Mouse (Mus musculus) kidney, adult 2 months (tissue): Measurements from ENCODE around the gene Ifitm1. TPM values are rescaled to one million over a fixed set of nuclear protein-coding genes. Genes with fewer than 3 reads are reported as not detected.

Experiments used
- DNase-seq: peaks from one replicate; pipeline ENCODE4 v3.0.0; 2021
- H3K27ac ChIP-seq: fragments of 200-500 bp; 2 replicates; pipeline ENCODE4 v1.5.1; 2012; ENCODE audit warnings: low read depth, low read length, control low read depth, inconsistent platforms; ENCODE audit not compliant: insufficient read depth
- H3K27me3 ChIP-seq: fragments of 200-500 bp; replicated peaks from 2 replicates; pipeline ENCODE4 v1.6.1; 2012; ENCODE audit warnings: mild to moderate bottlenecking, moderate library complexity, low read length, inconsistent platforms; ENCODE audit not compliant: control insufficient read depth, insufficient read depth
- H3K36me3 ChIP-seq: fragments of 200-500 bp; 2 replicates; pipeline ENCODE4 v1.6.1; 2012; ENCODE audit warnings: mild to moderate bottlenecking, moderate library complexity, low read length, inconsistent platforms; ENCODE audit not compliant: control insufficient read depth, insufficient read depth
- H3K4me1 ChIP-seq: fragments of 200-500 bp; 2 replicates; pipeline ENCODE4 v1.6.1; 2011; ENCODE audit warnings: low read length; ENCODE audit not compliant: control insufficient read depth, insufficient read depth
- H3K4me3 ChIP-seq: fragments of 200-500 bp; 2 replicates; pipeline ENCODE4 v1.5.1; 2011; ENCODE audit warnings: mild to moderate bottlenecking, low read depth, low read length, control low read depth; ENCODE audit not compliant: insufficient read depth
- CTCF ChIP-seq: fragments of 200-500 bp; conservative IDR thresholded peaks from 2 replicates; pipeline ENCODE4 v1.5.1; 2011; ENCODE audit warnings: low read depth, mild to moderate bottlenecking, control low read depth, low read length, moderate library complexity, mixed read lengths; ENCODE audit not compliant: insufficient read depth, insufficient read length
- POLR2A ChIP-seq: fragments of 200-500 bp; IDR thresholded peaks from one replicate; pipeline ENCODE4 v1.6.1; 2011; ENCODE audit warnings: low read depth, low read length, control low read depth
- WGBS: fragments of 180-500 bp; shearing (Covaris S2); methylation state at CpG from one replicate; pipeline ENCODE4 v1.1.7; 2018; 5-methylcytosine and 5-hydroxymethylcytosine counted together
- polyA plus RNA-seq: library from polyadenylated mRNA; depleted of rRNA; stranded (reverse); fragments of >200 nt; gene quantifications from 2 replicates; pipeline ENCODE4 v1.2.3, GENCODE M21; 2012

Ifitm1 gene
- polyA plus RNA-seq, 1 experiment, result 125 TPM

GRCm38 (mm10) chr7:140949824-140950530 lies 17.0 kb upstream of the Ifitm1 start, which contains the start of gene Ifitm5:
TSS of gene Ifitm5 (minus strand) at chr7:140950291.
- TF ChIP-seq POLR2A (no peak), CTCF (no peak)
- DNase-seq, result no peak
- H3K36me3 ChIP-seq, result no peaks in the 10 kb centered on the region
- H3K4me3 ChIP-seq, result no peak within 1 kb of the TSS
- WGBS, result 74% methylated on average over 16 of the region's 16 CpGs
- H3K27me3 ChIP-seq, result no peaks in the 10 kb centered on the region
- H3K27ac ChIP-seq, result peak within 1 kb of the TSS; percentile 4
- no peaks in the 10 kb centered on the region for H3K4me1 ChIP-seq

DNA sequence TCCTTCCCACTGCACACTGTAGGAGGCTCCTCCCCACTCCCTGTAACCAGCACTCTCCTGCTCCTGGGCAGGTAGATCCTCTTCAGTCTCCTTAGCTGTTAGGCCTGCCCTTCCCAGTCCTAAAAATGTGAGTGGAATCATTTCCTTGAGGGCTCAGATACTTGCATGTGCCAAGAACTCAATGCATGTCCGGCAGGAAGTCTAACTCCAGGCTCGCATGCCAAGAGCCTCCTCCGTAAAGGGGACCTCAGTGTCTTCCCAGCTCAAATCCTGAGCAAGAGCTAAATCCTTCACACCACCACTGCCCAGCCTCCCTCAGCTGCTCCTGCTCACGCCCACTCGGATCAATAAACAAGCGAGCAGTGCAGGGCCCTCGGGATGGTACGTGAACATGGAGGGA lies 16.0 kb upstream of the Ifitm1 start:
- Histone ChIP-seq H3K4me1 (no peaks in the 10 kb centered on the region), H3K27me3 (no peaks in the 10 kb centered on the region), H3K4me3 (no peak overlapping the region), H3K27ac (peak overlapping the region; percentile 30), H3K36me3 (no peaks in the 10 kb centered on the region)
- peak; percentile 79 for DNase-seq
- WGBS, result 39% methylated on average over 8 of the region's 8 CpGs
- TF ChIP-seq POLR2A (no peak), CTCF (no peak)

DNA sequence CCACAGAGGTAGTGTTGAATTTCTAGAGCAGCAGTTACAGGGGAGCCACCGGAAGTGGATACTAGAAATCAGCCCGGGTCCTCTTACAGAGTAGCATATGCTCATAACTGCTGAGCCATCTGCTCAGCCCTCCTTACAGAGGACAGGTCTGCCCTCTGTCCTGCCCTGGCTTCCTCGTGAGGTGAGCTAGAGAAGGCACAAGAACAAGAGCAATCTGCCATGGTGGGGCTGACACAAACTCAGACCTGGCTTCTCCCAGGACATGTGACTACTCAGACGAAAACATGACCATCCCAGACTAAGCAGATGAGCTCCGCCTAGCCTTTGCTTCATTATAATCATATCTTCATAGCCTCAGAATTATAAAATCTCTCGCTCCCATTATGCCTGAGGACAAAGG lies 15.3 kb upstream of the Ifitm1 start:
- no peak for DNase-seq
- Histone ChIP-seq H3K36me3 (no peaks in the 10 kb centered on the region), H3K27ac (no peak overlapping the region), H3K4me1 (no peaks in the 10 kb centered on the region), H3K27me3 (no peaks in the 10 kb centered on the region), H3K4me3 (no peak overlapping the region)
- WGBS, result 55% methylated on average over 6 of the region's 6 CpGs
- no peak for TF ChIP-seq POLR2A
- TF ChIP-seq CTCF, result no peak

DNA sequence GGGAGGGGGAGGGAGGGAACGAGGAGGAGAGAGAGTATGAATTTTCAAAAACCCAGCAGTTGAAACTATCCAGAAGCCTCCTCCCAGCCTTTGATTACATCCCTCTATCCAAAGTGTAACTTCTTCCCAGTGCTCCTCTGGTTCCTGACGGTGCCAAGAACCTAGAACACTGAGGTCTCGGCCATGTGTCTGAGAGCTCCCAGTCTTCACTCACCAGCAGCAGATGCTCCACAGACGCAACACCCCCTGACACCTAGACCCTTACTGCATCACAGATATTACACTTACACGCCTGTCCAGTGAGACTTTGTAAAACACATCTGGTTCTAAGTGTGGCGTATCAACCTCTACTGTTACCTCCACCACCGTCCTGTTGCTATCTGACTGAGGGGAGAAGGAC lies 14.6 kb upstream of the Ifitm1 start:
- WGBS, result 77% methylated on average over 7 of the region's 7 CpGs
- Histone ChIP-seq H3K4me1 (no peaks in the 10 kb centered on the region), H3K27ac (peak overlapping the region; percentile 60; the same call in 1 of the 2 replicates), H3K27me3 (no peaks in the 10 kb centered on the region), H3K36me3 (no peaks in the 10 kb centered on the region), H3K4me3 (no peak overlapping the region)
- TF ChIP-seq CTCF (no peak), POLR2A (no peak)
- DNase-seq, result no peak

- peak overlapping the region; percentile 60 for H3K27ac ChIP-seq
- TF ChIP-seq POLR2A (no peak), CTCF (no peak)
These were observed 13.9 kb upstream of the Ifitm1 start for GRCm38 (mm10) chr7:140953133-140953532.

GRCm38 (mm10) chr7:140953800-140954732 lies 13.0 kb upstream of the Ifitm1 start:
- peak overlapping the region; percentile 60 for H3K27ac ChIP-seq
- peak overlapping the region; percentile 68 for H3K4me3 ChIP-seq
- WGBS, result 44% methylated on average over 15 of the region's 15 CpGs
- no peak for DNase-seq
- H3K4me1 ChIP-seq, result no peaks in the 10 kb centered on the region
- no peaks in the 10 kb centered on the region for H3K36me3 ChIP-seq
- no peaks in the 10 kb centered on the region for H3K27me3 ChIP-seq
- TF ChIP-seq POLR2A (no peak), CTCF (no peak)

More at GRCm38 (mm10) chr7:140953133-140953532, 13.9 kb upstream of the Ifitm1 start:
- H3K27me3 ChIP-seq, result no peaks in the 10 kb centered on the region
- no peak overlapping the region for H3K4me3 ChIP-seq
- no peaks in the 10 kb centered on the region for H3K36me3 ChIP-seq
- H3K4me1 ChIP-seq, result no peaks in the 10 kb centered on the region
- 57% methylated on average over 11 of the region's 11 CpGs for WGBS
- no peak for DNase-seq

DNA sequence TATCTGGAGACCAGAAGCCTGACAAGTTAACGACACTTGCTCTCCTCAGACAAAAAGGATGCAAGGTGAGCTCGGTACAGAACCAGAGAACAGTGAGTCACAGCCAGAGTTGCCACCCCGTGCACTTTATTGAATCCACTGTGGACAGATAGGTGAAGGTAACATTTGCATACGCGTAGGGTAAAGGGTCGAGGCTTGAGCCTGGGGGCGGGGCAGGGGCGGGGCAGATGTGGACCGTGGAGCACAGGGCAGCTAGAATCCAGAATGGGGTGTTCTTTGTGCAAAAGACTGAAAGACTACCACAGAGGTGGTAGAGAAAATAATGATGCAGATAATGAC lies 12.3 kb upstream of the Ifitm1 start:
- Histone ChIP-seq H3K4me1 (no peaks in the 10 kb centered on the region), H3K4me3 (peak overlapping the region; percentile 68), H3K27ac (peak overlapping the region; percentile 52; the same call in 1 of the 2 replicates), H3K36me3 (no peaks in the 10 kb centered on the region), H3K27me3 (no peaks in the 10 kb centered on the region)
- DNase-seq, result no peak
- WGBS, result under 1% methylated on average over 9 of the region's 9 CpGs
- TF ChIP-seq CTCF, result no peak
- no peak for TF ChIP-seq POLR2A
